Mouse (Mus musculus) myocyte (in vitro differentiated cells): Measurements from ENCODE around the gene Rarres2.

ENCODE experiments used
- MYOD1 ChIP-seq, 3 experiments: IDR thresholded peaks; one replicate each; pipeline ENCODE4 v1.6.1; 2011; ENCODE audit warnings: control low read depth in 2 of 3, low read depth in 2 of 3, mild to moderate bottlenecking in 2 of 3, moderate library complexity in 1 of 3; ENCODE audit not compliant: insufficient read length in 2 of 3, control insufficient read depth in 1 of 3
- POLR2A ChIP-seq: IDR thresholded peaks from one replicate; pipeline ENCODE4 v1.6.1; 2011; ENCODE audit warnings: low read depth, mild to moderate bottlenecking, control low read depth, moderate library complexity; ENCODE audit not compliant: insufficient read length
- POLR2AphosphoS2 ChIP-seq: IDR thresholded peaks from one replicate; pipeline ENCODE4 v1.6.1; 2011; ENCODE audit warnings: low read depth, control low read depth; ENCODE audit not compliant: insufficient read length
- TCF12 ChIP-seq: IDR thresholded peaks from one replicate; pipeline ENCODE4 v1.6.1; 2011; ENCODE audit warnings: mild to moderate bottlenecking, control low read depth; ENCODE audit not compliant: poor library complexity, insufficient read depth, severe bottlenecking

GRCm38 (mm10) chr6:48589194-48589750 lies 16.7 kb upstream of the Rarres2 start, which contains the start of gene Gm45021:
- no peak for TF ChIP-seq TCF12
- TF ChIP-seq POLR2A: no peak
- TF ChIP-seq POLR2AphosphoS2: no peak
- TF ChIP-seq MYOD1 (IDR thresholded peaks at IDR 0.05; ENCODE audit: control insufficient read depth in 1 of 3, insufficient read length in 2 of 3, low read depth in 2 of 3): no peak
